Mouse (Mus musculus) lung, postnatal 10 days (tissue): ENCODE data around the gene Dab2ip.

Experiments used
- DNase-seq: peaks from one replicate; pipeline ENCODE4 v3.0.0; 2021

Gene Dab2ip

GRCm38 (mm10) chr2:35559551-35559835 is 1.4 kb downstream of the Dab2ip start:
- DNase-seq, result peak; percentile 49

- DNase-seq, result no peak
These were observed 5.7 kb downstream of the Dab2ip start for GRCm38 (mm10) chr2:35563722-35564121.

GRCm38 (mm10) chr2:35565051-35565836 is 7.2 kb downstream of the Dab2ip start:
- no peak for DNase-seq

GRCm38 (mm10) chr2:35566957-35567693 is 9.1 kb downstream of the Dab2ip start:
- DNase-seq, result no peak

GRCm38 (mm10) chr2:35567694-35568149 is 9.7 kb downstream of the Dab2ip start:
- no peak for DNase-seq

DNA sequence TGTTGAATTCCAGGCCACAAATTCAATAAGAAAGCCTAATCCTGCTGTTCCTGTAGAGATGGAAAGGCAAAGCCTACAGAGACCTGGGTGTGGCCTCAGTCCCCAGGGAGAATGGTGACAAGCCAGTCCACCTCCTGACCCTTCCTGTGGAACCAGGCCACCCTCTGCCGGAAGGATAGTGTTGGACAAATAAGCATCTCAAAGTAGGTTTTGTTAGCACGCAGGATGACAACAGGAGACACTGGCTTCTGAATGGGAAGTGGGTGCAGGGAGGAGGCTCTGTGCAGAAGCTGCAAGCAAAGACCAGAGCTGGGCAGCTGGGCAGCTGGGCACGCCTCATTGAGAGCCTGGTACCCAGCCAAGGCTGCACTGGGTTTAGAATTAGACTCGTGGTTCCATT is 12.7 kb downstream of the Dab2ip start:
- no peak for DNase-seq

GRCm38 (mm10) chr2:35574643-35575042 is 16.6 kb downstream of the Dab2ip start:
- no peak for DNase-seq

GRCm38 (mm10) chr2:35576675-35577074 is 18.6 kb downstream of the Dab2ip start:
- no peak for DNase-seq

DNA sequence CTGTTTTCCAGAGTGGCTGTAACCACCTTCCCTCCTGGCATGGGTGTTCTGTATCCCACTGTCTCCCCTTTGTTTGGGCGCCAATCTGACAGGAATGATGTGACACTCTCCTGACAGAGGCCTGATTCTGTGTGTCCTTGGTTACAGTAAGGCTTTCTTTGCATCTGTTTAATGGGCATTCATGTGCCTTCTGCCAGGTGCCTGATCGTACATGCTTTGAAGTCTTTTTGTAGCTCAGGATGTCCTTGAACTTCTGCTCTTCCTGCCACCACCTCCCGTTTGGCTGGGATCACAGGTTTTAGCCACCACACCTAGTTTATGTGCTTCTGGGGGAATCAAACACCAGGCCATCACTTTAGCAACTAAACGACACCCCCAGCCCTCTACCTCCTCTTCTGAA is 22.0 kb downstream of the Dab2ip start:
- no peak for DNase-seq

- peak; percentile 88 for DNase-seq
These were observed 23.7 kb downstream of the Dab2ip start for GRCm38 (mm10) chr2:35581501-35582340.

GRCm38 (mm10) chr2:35582341-35582941 is 24.4 kb downstream of the Dab2ip start:
- peak; percentile 81 for DNase-seq

DNA sequence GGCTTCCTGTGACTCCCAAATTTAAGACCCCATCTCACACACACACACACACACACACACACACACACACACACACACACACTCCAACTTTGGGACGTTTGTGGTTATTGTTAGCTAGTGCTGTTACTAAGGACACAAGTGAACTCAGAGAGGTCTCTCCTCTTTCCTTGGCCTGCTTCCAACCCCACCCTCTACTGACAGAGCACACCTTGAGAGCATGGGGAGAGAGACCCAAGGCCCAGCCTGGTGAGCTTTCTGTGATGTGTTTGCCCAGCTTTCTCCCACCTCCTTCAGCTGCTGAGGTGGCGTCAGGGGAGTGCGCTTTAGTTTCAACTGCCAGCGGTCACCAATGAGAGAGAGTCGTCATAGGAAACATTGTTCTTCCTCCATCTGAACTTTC is 25.3 kb downstream of the Dab2ip start:
- DNase-seq, result peak; percentile 54

DNA sequence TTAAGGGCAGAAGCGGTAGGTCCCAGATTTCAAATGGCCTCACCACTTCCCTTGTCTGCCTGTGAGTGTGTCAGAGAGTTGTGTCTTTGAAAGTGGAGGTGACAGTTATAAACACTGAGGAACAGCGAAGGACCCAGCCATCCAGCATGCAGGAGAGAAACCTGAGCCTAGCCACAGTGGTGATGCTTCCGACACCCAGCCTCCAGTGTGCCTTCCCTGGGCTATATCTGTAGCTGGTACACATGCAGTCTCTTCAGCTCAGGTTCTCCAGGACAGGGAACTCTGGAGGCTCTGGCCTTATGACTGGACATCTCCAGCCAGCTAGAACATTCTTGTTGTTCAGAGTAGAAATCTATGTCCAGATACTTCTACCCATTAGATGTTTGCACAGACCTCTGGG is 25.9 kb downstream of the Dab2ip start:
- no peak for DNase-seq

DNA sequence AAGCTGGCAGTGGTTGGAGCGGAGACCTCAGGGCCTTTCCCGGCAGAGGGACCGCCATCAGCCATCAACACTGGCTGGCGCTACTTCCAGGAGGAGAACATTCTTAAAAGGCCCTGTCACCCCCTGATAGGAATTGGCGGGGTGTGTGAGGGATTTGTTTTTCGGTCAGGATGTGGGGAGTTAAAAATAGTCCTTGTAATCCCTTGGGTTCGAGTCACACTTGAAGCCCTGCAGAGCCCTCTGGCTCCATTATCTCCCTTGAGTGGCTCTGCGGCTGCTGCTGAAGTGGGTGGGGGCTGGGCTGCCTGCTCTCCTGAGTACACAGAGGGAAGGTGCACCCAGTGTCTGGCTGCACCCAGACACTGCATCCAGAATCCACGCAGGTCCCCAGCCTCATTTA is 30.3 kb downstream of the Dab2ip start:
- DNase-seq, result peak; percentile 61

DNA sequence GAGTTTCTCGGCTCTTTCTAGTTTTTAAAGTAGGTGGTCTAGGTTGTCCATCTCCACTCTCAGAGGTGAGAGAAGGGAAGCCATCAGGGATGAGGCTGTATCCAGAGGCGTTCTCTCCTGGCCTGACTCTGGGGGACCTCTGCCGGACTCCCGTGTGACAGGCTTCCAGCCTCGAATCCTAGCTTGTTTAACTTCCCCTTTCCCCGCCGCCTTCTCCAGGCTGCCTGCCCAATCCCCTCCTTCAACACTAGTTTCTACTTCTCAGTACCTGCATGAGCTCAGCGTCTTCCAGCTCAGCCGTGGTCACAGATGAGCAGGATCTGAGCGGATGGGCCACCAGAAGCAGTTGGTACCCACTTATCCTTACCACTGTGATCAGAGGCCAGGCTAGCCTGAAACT is 31.3 kb downstream of the Dab2ip start:
- no peak for DNase-seq

- DNase-seq, result peak; percentile 74
These were observed 31.7 kb downstream of the Dab2ip start for GRCm38 (mm10) chr2:35589800-35590199.

DNA sequence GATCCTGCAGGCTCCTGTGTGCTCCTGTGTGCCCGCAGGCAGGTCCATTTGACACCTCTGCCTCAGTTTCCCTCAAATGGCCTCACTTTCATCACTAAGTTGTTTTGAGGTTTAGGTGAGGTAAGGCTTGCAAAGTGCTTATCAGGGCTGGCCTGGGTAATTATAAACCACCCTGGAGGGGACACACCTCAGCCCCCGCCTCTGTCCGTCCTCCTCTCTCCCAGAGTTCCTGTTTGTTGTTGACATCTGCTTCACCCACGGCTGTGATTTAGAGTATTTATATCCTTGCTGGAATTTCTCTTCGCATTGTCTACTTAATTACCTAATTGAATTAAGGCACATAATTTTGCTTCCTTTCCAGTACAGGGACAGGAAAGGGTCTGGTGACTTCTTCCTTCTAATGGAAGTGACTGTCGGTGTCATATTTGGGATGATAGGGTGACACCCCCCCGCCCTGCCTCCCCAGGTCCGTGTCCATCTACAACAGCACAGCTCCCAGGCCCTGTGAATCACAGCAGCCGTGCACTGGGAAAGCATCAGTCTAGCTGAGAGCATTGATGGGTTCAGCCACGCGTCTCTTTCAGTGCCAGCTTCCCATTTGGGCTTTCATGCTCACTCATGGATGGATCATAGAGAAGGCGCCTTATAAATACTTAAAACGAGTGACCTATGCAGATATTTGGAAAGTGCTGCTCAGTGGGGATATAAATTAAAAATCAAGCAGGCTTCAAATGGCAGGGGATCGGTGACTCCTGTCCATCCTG is 34.1 kb downstream of the Dab2ip start:
- no peak for DNase-seq

DNA sequence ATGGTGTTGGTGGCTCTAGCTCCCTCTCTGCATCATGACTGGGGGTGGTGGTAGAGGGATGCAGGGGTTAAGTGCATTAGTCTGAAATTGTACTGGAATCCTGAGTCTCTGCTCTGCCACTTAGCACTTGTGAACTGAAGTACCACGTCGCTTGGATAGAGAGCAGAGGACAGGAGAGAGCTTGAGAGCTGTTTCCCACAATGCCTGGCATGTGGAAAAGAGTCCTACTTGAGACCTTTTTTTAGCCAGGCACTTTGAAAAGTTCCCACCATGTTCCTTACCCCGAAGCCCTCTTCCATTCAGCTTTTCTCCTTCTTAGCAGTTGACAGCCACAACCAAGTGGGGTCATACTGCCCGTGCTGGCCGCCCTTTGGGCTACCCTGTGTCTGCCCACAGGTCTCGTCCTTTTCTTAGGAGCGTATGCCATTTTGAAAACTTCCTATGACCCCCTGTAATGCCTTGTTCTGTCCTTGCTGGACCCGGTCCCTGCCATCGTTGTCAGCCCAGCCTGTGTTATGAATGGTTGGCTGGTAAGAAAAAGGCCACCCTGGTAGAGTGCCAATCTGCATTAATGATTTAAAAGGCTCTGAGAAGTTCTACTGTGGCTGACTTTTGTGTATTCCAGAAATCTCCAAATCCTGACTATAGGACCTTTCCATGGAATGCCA is 34.8 kb downstream of the Dab2ip start:
- DNase-seq, result no peak

GRCm38 (mm10) chr2:35593889-35594288 is 35.8 kb downstream of the Dab2ip start:
- DNase-seq, result no peak

DNA sequence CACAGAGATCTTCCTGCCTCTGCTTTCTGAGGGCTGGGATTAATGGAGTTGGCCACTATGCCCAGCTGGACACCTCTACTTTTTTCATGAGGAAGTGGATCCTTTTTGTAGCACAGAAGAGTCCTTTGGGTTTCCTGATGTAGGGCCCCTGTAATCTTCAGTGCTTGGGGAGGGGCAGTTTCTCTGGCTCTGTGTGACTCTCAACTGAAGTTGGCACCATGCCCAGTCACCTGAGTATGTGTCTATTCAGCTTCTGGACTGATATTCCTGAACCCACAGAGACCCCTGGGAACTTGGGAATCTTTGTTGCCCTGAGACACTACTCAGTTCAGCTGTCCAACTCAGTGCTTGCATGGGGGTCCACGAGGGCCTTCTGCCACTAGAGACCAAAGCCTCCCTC is 37.0 kb downstream of the Dab2ip start:
- DNase-seq, result no peak

GRCm38 (mm10) chr2:35595718-35596117 is 37.7 kb downstream of the Dab2ip start:
- DNase-seq, result peak; percentile 58

- DNase-seq, result no peak
These were observed 38.7 kb downstream of the Dab2ip start for GRCm38 (mm10) chr2:35596796-35597195.
